Mouse (Mus musculus) thymus, adult 18-20 months (tissue): ENCODE data around the gene Bcl2.
A peak's percentile ranks its signal among the peaks of the same experiment; 100 is the strongest.

Experiments used
- DNase-seq, 2 experiments: peaks; one replicate each; pipeline ENCODE4 v3.0.0; 2022; ENCODE audit warnings: mixed read lengths in 2 of 2

Gene Bcl2

DNA sequence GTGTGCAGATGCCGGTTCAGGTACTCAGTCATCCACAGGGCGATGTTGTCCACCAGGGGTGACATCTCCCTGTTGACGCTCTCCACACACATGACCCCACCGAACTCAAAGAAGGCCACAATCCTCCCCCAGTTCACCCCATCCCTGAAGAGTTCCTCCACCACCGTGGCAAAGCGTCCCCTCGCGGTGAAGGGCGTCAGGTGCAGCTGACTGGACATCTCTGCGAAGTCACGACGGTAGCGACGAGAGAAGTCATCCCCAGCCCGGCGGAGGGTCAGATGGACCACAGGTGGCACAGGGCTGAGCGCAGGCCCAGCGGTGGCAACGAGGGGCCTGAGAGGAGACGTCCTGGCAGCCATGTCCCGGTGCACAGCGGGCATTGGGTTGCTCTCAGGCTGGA lies 1.7 kb downstream of the Bcl2 start:
- peak; percentile 47 to 68 for DNase-seq

DNA sequence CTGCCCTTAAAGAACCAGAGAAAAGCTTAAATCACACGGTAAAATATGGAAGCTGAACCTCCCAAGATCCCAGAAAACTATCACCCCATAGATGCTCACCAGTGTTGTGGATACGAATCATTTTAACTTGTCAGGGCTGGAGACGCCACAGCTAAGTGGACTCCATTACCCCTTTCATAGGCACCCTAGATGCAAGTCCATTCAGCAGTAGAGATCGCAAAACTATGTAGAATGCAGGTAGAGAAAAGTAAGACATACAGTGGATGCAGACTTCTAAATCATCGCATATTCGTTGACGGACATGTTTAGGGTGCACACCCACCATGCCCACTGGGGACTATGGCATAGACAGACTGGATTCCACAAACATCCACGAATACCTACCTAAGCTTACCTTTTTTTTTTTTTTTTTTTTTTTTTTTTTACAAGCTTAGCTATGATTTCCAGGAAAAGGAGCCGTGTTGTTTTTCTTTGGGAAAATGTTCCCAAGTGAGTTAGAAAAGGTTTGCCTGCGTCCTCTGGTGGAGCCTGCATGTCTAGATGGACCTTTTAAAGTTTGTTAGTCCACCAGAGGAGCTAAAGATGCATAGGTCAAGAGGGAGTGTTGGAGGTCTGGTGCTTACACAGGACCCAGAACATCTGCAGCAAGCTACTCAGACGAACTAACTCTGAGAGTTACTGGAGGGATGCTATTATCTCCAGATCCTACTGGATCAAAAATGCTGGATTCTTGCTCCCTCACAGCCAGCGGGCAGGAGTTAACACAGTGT lies 2.5 kb downstream of the Bcl2 start:
- no peak for DNase-seq

DNA sequence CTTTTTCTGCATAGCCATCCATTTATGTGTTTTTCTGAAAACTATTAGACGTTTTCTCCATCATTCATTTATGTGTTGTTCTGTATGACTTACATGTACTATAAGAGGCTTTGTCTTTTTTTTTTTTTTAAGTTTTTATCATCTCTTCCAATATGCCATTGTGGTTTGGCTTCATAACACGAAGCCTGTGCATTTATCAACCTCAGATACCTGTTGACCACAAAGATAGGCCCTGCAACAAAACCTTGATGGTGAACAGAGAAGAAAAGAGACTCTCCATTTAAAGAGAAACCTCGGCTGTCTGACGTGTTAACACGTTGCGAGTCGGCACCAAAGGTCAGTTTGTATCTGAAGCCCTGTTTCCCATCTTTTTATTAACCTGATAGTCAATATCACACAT lies 3.9 kb downstream of the Bcl2 start:
- no peak for DNase-seq

DNA sequence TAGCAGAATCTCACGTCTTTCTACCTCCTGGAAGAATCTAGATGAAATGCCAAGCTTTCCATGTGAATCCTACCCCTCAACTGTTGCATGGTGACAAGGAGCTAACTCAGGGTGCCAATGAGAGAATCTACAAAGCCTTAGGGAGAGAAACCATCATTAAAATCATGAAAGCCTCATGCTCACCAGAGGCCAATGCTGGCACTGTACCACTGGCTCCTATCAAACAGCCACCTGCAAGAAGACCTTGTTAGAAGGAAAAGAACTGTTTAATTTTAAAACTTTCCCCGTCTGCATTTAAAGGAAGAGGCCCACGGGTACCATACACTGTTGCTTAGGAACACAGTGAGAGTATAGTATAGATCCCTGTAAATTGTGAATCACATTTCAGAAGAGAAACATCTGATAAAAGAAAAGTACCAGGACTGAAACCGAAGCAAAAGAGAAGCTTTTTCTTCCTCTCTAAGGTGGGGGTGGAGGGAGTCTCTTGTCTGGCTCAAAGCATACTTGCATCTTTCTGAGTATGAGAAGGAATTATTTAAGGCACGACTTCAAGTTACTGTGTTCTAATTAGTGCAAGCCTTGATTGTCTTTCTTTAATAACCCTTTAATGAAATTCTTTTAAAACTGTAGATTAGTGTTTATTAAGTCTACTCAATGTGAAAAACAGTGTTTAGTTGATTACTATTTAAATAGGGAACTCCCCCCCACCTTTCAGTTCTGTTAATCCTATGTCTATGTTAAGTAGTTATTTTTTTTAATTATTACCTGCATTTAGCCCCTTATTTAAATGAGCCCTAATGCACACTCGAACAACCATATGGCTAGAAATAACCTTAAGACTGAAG lies 6.8 kb downstream of the Bcl2 start:
- DNase-seq, result no peak

DNA sequence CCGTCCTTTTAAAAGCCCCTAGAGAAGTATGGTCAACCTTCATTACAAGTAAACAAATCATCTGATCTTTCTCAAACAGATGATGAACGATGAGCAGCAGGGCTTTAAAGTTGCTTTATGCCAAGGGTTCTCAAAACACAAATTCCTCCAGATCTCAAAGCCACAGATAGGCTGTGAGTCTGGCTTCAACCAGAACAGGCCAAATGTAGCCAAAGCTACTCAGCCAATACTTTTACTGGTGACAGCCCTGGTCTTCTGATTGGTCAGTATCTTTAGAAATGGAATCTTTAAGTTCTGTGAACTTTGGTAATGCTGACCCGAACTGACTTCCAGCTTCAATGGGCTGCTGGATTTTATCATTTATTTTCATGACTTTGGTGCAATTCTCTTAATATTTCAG lies 10.9 kb downstream of the Bcl2 start:
- no peak for DNase-seq

DNA sequence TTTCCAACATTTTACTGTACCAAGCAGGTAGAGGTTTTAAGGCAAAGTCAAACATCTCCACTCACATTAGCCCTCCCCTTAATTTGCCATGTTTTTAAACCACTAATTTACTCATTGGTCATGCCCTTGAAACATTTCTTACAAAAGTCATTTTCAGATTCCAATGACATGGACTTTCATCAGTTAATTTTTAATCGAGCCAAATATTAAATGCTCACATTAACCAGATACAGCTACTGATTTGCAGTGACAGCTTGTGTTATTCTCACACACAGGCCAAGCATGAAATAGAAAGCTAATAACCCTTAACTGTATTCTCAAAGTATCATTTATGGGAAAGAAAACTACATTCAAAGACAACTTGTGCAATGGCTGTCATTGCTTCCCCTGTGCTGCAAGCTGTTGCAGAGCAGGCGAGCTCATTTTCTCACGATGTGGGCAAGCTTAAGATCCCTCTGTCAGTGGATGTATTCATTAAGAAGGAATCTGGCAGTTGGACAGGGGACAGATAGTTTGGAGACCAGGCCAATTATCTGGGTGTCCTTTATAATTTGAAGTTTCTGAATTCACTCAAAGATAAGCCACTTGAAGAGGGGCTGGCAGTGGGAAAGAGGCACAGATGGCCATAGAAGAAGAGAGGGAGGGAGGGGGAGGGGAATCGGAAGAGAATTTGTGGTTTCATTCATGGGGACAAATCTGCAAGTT lies 11.5 kb downstream of the Bcl2 start:
- DNase-seq, result no peak

DNA sequence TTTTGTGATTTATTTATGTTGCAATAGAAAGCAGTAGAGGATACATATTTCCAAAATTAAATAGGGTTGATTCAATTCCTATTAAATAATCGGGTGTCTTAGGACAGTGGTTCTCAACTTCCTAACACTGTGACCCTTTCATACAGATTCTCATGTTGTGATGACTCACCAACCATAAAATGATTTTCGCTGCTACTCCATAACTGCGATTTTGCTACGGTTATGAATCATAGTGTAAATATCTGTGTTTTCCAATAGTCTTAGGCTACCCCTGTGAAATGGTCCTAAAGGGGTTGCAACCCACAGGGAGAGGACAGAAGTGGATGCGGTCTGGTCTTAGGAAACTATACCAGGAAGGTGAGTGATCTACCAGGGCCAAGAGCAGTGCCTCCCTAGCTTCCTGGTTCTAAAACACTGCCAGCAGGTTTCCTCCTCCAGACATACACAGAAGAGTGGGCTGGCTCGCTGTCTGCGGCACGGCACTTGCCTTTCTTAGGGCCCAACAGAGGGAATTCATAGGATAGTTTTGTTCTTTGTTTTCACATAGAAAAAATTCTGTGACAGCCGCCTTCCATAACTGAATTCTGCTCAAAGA lies 13.5 kb downstream of the Bcl2 start:
- DNase-seq, result no peak

DNA sequence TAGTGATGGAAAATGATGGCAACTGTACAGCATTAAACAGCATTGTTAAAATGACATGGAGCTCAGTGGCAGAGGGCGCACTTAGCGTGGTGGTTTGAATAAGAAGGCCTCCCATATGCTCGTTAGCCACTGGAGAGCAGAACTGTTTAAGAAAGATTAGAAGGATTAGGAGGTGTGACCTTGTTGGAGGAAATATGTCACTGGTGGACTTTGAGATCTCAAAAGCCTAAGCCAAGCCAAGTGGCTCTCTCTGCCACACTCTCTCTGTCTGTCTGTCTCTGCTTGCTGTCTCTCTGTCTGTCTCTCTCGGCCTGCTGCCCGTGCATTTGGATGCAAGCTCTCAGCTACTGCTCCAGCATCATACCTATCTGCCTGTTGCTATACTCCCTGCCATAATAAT lies 17.6 kb downstream of the Bcl2 start:
- DNase-seq, result no peak

DNA sequence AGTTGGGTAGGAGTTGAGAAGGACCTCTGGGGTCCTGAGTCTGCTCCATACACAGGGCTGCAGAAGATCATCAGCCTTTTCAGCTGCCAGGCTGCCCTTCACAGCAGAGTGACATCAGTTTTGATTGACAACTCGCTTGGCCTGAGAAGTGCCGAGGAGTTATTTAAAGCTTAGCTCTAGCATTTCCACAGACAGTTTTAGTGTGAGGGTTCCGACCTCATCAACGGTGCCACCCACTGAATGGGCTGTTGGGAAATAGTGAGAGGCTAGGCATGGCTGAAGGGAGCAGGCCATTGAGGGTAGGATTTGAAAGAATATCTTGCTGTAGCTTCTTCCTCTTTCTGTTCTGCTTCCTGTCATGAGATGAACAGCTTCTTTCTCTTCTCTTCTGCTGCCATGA lies 18.4 kb downstream of the Bcl2 start:
- DNase-seq, result no peak

DNA sequence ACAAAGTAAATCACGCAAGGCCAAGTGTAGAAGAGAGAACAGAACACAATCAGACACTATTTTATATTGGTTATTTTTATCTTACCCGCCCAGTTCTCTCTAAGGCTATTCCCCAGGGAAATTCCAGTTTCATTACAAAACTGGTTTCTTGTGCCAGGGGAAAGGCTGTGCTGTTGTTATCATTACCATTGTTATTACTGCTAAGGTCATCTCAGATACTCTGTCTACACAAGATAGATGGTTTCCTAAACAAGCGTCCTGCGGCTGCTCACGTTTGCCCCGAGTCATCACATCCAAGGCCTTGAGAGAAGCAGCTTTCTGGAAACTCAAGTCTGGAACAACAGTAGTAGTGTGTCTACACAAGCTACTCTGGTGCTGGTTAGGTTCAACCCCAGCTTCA lies 19.8 kb downstream of the Bcl2 start:
- DNase-seq, result no peak

DNA sequence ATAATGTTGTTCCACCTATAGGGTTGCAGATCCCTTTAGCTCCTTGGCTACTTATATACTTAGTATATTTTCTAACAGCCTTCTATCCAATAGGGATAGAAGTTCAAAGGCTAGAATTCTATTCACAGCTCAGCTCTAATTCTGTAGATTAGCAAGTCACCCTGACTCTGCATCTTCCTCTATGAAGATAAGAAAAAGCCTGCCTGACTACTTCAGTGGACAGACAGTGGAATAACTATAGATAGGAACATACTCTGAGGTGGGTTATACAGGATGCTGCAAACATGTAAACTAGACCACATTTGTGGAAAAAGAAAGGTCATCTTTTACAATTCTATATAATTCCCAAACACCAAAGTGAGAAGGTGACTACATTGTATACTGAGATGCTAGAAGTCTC lies 21.5 kb downstream of the Bcl2 start:
- no peak for DNase-seq

DNA sequence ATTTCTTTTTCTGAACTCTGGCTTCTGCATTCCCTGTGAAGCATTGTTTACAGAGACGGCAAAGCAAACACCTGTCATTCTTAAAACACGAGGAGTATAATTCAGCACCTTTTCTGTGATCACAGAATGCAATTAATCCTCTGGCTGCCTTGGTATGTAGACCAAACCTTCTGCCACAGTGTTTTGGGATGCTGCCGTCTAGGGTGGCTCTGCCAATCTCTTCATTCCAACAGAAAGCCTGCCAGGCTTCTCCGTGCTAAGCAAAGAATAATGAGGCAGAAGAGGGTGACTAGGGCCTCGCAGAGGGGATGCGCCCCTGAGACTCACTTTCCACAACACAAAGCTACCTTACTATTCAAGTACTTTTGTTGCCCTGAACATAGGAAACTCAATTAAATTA lies 23.2 kb downstream of the Bcl2 start:
- no peak for DNase-seq

DNA sequence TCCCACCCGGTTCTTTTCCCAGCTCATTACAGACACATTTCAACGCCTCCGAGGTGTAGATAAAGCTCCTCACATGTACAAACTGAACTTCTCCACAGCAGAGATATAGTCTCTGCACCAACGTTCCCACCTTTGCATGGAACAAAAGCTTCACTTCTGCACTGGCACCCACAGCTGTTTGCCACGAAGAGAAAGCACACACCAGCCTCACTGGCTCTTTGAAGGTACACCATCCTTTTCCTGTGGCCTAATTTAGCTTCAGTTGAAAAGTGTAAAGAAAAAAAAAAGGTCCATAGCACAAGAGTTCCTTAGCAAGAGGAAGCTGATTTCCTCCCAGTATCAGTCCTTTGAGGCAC lies 25.9 kb downstream of the Bcl2 start:
- DNase-seq, result peak; percentile 36 to 59

DNA sequence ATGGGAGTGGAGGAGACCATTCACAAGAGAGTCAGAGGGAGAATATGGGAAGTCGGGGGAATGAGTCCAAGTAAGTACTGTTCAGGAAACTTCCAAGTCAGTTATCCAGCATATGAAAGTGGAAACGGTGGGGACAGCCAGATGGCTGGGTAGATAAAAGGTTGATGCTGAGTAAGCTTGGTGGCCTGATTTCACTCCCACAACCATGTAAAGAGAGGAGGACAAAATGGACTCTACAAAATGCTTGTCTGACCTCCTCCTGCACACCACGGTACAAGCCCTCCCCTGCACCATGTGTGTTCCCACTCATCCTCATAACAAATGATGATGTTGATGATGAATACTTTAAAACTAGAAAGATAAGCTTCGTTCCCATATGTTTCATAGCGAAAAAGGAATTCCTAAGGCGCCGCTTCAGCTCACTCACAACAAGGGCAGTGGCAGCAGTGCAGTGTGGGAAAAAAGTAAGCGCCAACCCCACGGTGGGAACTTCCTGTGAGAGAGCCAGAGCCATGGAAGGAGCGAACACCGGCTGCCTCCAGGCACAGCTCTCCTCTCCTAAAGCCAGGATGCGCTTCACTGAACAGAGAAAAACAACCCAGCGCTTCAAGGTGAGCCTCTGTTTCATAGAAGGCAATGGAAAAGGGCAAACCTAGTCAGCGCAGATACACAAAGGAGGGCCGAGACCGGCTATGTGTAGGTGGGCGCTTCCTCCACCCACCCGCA lies 26.5 kb downstream of the Bcl2 start:
- peak; percentile 24 to 45 for DNase-seq

DNA sequence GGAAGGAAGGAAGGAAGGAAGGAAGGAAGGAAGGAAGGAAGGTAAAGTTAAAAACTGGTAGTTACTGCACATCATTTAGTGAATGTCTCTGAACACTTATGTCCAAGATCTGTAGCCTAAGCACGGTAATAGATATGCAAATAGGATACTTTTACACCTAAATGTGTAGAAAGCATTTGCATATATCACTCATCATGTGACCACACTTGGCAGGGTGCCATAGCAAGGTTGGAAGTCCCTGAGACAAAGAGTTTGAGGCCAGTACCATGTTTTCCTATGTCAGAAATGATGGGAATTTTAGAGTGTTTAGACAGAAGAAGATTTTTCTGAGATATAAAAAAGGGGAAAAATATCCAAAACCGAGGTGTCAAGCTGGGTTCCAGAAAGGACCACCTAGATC lies 28.4 kb downstream of the Bcl2 start:
- no peak for DNase-seq

DNA sequence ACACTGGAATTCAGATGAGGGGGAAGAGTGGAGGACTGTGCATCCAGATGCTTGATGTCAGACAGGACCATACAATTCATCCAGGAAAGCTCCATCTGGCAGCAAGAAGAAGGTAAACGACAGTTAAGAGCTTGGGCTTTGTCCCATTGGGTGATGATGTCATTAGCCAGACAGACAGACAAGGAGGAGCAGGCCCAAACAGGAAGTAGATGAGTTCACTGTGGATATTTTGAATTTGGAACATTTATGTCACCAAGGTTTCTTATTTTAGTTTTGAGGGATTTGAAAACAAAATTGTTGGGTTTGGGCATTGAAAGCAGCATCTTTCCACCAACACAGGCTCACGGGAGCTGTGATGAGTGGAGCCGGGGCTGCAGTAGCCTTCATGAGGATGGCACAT lies 29.5 kb downstream of the Bcl2 start:
- DNase-seq, result no peak

DNA sequence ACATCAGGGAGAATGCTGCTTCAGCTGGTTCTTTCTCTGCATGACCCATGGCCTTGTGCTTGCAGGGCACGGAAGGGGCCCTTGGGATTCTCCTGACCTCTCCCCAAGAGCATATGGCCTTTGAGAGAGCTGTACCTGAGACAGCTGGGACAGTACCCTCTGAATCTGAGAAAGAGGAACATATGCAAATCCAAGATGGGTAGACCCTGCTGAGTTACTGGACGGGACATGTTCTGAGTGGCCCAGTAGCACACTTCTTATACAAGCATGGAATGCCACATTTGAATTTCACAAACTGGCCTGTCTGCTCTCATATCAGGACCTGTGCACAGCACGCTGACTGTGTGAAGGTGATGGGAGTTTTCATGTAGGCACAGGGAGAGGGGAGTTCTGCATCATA lies 31.2 kb downstream of the Bcl2 start:
- DNase-seq, result no peak

DNA sequence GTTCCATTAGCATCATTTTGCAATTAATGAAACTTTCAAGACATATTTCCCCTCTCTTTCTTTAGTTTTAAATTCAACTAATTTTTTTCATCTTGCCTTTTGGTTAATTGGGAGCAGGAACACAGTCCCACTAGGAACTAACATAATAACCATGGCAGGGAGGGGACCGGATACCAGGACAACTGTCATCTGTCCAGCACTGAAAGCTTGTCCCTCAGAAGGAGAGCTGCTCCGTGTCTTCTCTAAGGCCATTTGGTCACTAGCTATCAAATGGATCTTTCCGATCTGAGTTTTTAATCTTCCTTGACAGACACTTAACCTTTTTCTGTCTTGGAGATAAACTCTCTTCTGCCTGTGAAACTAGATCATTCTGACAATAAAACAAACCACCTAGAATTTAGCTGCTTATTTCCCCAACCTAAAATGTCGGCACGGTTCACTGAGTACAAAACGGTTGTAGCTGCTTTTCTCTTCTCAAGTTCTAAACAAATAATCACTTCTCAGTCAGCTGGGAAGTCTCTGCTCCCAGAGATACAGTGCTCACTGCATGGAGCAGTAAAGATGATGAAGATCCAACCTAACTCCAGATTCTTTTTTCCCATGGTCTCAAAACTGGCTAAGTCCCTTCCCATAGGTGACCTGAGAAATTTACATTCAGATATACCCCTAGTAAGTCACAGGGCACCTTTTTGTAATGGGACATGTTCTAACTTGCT lies 34.1 kb downstream of the Bcl2 start:
- no peak for DNase-seq

DNA sequence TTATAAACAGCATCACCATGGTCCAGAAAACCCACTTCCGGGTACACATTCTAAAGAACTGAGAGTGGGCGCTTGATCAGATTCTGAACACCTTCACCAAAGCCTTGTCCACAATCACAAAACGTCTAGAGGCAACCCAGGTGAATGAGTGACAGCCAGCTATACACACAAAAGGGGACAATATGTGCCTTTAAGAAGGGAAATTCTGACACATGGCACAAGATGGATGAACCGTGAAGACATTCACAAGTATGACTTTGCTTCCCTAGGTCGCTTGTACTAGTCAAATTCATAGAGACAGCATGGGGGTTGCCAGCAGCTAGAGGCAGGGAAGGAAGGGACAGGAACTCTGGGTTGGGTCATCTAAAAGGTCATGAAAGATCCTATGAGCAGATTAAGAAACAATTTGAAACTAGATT lies 36.0 kb downstream of the Bcl2 start:
- DNase-seq, result no peak

DNA sequence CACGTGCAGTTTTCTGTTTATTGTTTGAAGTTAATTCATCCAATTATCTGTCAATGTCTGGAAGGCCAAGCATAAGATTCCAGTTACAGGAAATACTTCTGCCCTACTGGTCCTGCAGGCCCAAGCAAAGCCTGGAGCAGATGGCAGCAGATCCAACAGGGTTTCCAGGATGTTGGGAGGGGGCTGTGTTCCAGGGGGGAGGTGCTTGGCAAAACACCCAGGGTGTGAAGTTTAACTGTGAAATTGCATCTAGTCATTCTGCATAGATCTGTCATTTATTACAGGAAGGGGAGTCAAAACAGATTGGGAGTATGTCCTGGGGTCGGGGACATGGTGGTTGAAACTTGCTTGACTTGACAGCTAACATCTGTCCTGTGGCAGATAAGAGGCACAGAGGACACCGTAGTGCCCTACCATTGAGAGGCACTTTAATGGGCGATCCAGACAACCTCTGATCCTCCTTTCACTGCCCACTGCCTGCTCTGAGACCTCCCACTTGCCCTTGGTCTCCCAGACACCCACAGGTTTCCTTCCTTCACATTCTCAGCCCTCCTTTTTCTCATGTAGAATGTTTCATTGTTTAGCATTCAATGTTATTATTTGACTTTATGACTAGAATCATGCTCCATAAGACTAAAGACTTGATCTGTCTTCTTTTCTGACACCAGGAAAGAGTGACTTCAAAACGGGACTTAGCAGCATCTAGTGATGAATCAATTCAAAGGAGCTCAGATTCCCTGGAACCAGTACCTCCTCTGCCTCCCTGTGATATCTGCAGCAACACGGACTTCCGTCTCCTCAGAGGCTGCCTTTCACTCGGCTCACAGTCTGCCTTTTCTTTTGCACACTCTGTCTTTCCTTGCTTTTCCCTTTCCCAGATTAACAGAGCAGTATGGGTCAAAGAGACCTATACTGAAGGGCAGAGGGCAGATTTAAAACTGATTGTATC lies 47.7 kb downstream of the Bcl2 start:
- DNase-seq, result no peak

DNA sequence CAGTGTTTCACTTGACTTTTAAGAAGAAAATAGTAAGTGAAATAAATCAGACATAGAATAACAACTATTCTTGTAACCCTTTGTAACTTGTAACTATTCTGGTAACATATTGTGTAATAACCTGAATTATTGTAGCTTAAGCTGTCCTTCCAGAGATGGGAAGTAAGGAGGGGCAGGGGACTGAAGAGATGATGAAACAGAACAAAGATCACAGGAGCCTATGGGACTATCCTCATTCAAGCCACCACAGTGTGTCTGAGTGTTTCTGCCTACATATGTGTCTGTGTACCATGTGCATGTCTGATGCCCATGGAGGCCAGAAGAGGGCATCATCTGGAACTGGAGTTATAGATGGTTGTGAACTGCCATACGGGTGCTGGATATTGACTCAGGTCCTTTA lies 49.1 kb downstream of the Bcl2 start:
- DNase-seq, result no peak
